Mouse (Mus musculus) ovary, adult 18-20 months (tissue): ENCODE data around the gene Tet3.
A peak's percentile ranks its signal among the peaks of the same experiment; 100 is the strongest.

Experiments used
- DNase-seq: peaks from one replicate; pipeline ENCODE4 v3.0.0; 2022; ENCODE audit warnings: low spot score, mixed read lengths

The Tet3 gene

GRCm38 (mm10) chr6:83439781-83440180 is 19.1 kb downstream of the Tet3 start:
- DNase-seq = no peak

DNA sequence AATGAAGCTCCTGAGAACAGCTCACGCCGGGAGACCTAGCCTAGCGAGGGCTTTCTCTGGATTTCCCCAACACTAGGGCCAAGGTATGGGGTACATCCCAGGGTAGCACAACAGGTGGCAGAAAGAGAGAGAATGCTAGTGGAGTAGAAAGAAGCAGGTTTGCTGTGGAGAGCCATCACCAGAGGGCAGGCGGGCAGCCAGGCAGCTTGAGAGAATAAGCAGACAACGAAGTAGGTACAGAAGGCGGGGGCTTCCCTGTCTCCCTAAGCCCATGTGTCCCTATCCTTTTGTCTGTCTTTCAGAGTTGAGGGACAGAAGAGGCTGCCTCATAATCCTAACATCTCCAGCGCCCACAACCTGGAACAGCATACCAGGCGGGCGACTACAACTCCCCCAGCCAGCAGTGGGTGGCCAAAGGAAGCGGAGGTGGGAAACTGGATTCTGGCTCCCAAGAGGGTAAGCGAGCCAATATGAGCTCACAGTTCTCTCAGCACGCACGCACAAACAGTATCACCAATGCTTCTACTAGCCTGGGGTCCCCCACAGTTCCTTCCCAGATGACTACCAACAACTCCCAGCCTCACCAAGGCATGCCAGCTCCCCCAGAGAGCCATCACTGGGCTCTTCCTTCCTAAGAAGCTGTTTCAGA is 19.6 kb downstream of the Tet3 start:
- DNase-seq = no peak

DNA sequence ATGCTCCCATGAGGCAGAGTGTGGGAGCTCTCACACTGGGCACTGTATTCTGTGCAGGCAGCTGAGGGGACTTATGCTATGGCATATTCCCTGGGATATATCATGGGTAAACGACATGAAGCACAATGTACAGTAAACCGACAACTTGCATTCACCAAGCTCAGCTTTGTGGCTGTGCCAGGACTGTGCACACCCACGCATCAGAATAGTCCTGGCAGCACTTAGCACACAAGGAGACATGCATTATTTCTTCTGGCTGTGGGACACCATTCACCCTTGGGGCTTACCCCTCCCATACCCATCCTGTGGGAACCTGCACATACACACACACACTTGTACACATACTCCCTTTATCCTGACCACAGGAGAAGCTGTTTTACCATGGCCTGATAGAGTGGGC is 20.3 kb downstream of the Tet3 start:
- DNase-seq = no peak

GRCm38 (mm10) chr6:83437802-83438201 is 21.1 kb downstream of the Tet3 start:
- no peak for DNase-seq

DNA sequence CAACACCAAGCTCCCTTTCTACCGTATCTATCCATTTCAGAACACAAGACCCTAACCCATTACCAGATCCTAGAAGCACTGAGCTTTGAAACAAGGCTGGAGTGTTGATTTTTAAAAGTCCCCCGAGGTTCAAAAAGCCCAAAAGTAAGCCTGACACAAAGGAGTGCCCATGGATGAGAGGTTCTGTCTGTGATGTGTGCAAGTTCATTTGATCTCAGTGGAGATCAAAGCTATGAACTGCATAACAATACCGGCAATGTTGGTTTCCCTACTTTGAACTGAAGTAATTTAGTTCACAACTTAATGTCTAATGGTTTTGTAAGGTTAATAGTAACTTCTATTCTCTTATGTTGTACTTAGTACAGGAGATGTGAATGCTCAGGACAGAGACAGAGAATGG is 21.7 kb downstream of the Tet3 start:
- no peak for DNase-seq

GRCm38 (mm10) chr6:83436547-83436946 is 22.3 kb downstream of the Tet3 start:
- no peak for DNase-seq

- DNase-seq = no peak
These were observed 23.7 kb downstream of the Tet3 start for GRCm38 (mm10) chr6:83435174-83435573.

DNA sequence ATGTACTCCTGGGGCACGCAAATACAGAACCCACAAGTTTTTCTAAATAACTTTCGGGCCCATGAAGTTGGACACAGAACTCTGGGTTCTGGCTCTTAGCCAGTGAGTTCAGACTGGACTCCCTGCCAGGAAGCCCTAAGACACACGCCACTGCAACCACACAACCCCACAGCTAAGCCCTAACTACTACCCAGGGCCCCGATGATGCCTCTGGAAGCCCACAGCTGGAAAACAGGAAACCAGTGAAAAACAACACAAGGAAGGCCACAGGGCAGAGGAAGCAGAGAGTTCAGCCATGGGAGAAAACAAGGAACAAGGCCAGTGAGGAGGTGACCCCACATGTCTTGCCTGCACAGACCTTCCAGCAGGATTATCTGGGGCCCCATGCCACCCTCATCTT is 25.3 kb downstream of the Tet3 start:
- DNase-seq = no peak

GRCm38 (mm10) chr6:83432966-83433365 is 25.9 kb downstream of the Tet3 start:
- DNase-seq = no peak

DNA sequence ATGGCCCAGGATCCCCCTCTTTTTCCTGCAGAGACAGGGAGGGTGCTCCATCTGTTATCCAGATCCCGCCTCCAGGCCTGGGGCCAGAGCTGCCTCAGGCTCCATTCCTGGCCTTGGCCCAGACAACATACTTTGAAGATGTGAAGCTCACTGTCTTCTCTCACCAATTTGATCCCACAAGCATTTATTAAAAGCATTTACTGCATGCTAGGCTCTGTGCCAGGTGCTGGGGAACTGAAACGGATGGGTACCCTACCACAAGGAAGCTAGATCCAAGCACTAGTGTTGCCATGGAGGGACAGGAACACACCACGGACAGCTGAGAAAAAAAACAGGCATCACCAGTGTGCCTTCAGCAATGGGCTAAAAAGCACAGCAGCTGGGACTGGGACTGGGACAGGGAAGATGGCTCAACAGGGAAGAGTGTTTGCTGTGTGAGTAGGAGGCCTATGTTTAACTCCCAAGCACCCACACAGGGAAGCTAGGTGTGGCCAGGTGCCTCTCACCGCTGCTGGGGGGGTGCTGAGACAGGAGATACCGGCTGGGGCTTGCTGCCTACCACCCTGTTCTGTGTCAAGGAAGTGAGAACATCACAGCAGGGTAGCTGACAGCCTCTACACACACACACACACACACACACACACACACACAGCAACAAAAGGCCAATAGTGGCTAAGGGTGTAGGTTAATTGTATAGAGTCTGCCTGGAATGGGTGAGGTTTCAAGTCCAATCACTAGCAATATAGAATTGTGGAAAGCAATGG is 30.7 kb downstream of the Tet3 start:
- no peak for DNase-seq

- DNase-seq = no peak
These were observed 31.4 kb downstream of the Tet3 start for GRCm38 (mm10) chr6:83427512-83427911.

- no peak for DNase-seq
These were observed 32.3 kb downstream of the Tet3 start for GRCm38 (mm10) chr6:83426576-83426975.

- DNase-seq = no peak
These were observed 34.9 kb downstream of the Tet3 start for GRCm38 (mm10) chr6:83424053-83424404.

- no peak for DNase-seq
These were observed 35.4 kb downstream of the Tet3 start for GRCm38 (mm10) chr6:83423400-83424052.

DNA sequence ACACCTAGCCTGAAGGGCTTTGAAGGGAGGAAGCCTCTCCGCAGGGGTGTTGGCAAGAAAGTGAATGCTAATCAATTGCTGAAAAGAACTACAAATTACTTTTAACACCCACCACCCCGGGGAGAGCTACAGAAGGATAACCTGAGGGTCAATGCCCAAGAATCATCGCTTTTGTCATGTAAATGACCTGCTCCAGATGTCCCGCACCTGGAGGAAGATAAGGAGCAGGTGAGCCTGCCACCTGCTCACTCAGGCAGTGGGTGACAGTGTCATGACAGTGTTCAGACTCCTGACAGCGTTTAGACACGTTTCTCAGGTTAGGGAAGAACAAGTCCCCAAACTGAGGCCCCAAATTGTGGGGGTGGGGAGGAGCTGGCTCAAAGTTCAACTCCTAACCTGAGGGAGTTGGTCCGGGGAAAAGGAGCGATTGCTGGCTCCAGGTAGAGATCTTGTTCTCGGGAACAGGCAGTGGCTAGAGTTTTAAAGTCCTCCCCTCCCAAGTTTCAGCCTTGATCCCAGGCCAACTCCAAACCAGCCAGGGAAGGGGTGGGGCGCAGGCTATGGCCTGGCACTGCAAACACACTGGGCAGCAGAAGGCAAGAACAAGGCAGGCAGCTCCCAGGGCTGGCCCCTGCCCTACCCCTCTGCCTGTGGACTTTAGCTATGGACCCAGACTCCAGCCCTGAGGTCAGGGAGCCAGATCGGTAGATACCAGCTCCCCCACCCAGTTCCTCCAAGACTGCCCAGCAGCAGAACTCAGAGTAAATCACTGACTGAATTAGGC is 36.8 kb downstream of the Tet3 start:
- DNase-seq = peak; percentile 62

- DNase-seq = no peak
These were observed 39.4 kb downstream of the Tet3 start for GRCm38 (mm10) chr6:83419516-83419915.

- no peak for DNase-seq
These were observed 41.4 kb downstream of the Tet3 start for GRCm38 (mm10) chr6:83417531-83417930.

DNA sequence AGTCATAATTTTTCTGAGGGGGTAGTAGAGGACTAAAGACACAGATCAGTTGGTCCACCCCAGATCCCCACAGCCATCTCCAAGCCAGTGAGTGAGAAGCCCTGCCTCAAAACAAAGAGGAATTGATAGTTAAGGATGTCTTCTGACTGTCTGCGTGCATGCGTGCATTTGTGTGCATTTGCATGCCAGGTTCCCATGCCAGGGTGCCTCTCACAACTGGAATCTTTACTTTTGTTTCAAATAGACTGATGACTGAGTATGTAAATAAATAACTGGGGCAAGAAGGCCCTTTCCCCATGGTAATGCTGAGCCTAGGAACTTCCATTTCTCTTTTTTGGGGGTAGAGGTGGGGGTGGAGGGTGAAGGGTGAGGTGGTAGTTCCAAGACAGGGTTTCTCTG is 41.8 kb downstream of the Tet3 start:
- DNase-seq = no peak

- DNase-seq = no peak
These were observed 42.4 kb downstream of the Tet3 start for GRCm38 (mm10) chr6:83416261-83417103.

- no peak for DNase-seq
These were observed 43.4 kb downstream of the Tet3 start for GRCm38 (mm10) chr6:83415356-83415940.
